Mouse (Mus musculus) C2C12 (cell line): Measurements from ENCODE around the gene Muc2.

Experiments used
- CEBPB ChIP-seq: IDR thresholded peaks from one replicate; pipeline ENCODE4 v1.6.1; 2011; ENCODE audit warnings: low read depth, mild to moderate bottlenecking, control low read depth, moderate library complexity
- CTCF ChIP-seq: IDR thresholded peaks from one replicate; pipeline ENCODE4 v1.5.1; 2011; ENCODE audit not compliant: control insufficient read depth, insufficient read depth, insufficient read length
- MAX ChIP-seq: IDR thresholded peaks from one replicate; pipeline ENCODE4 v1.6.1; 2011; ENCODE audit warnings: mild to moderate bottlenecking, control low read depth
- MYOD1 ChIP-seq: IDR thresholded peaks from one replicate; pipeline ENCODE4 v1.6.1; 2011; ENCODE audit warnings: low read depth; ENCODE audit not compliant: control insufficient read depth, insufficient read length
- MYOG ChIP-seq: IDR thresholded peaks from one replicate; pipeline ENCODE4 v1.6.1; 2011; ENCODE audit not compliant: control insufficient read depth, insufficient read length; ENCODE audit errors: extremely low read depth
- USF1 ChIP-seq: IDR thresholded peaks from one replicate; pipeline ENCODE4 v1.6.1; 2011; ENCODE audit warnings: low read depth, mild to moderate bottlenecking, control low read depth, moderate library complexity

DNA sequence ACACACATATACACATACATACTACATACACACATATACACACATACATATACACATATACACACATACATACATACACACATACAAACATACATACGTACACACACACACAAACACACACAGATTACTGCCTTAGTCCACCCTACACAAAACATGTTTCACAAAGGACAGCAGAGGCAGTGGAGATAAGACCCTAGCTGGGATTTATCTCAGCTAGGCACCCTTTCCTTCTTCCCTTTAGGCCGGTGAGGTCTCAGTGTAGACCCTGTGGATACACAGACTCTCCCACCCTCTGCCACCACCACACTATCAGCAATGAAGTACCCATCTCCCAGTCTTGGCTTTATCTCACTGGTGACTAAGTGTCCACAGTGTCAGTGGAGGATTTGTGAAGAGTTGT is 84.7 kb downstream of the Muc2 start:
- TF ChIP-seq CTCF (no peak), MAX (no peak), CEBPB (no peak), USF1 (no peak), MYOD1 (no peak), MYOG (no peak)
